Mouse (Mus musculus) neural tube, embryonic 10.5 days (tissue): ENCODE measurements around the gene Kcna3.
A peak's percentile ranks its signal among the peaks of the same experiment; 100 is the strongest.

ENCODE experiments used
- DNase-seq: peaks from one replicate; pipeline ENCODE4 v3.0.0-alpha.2; 2017; ENCODE audit warnings: low spot score; ENCODE audit errors: extremely low spot score

Gene Kcna3

DNA sequence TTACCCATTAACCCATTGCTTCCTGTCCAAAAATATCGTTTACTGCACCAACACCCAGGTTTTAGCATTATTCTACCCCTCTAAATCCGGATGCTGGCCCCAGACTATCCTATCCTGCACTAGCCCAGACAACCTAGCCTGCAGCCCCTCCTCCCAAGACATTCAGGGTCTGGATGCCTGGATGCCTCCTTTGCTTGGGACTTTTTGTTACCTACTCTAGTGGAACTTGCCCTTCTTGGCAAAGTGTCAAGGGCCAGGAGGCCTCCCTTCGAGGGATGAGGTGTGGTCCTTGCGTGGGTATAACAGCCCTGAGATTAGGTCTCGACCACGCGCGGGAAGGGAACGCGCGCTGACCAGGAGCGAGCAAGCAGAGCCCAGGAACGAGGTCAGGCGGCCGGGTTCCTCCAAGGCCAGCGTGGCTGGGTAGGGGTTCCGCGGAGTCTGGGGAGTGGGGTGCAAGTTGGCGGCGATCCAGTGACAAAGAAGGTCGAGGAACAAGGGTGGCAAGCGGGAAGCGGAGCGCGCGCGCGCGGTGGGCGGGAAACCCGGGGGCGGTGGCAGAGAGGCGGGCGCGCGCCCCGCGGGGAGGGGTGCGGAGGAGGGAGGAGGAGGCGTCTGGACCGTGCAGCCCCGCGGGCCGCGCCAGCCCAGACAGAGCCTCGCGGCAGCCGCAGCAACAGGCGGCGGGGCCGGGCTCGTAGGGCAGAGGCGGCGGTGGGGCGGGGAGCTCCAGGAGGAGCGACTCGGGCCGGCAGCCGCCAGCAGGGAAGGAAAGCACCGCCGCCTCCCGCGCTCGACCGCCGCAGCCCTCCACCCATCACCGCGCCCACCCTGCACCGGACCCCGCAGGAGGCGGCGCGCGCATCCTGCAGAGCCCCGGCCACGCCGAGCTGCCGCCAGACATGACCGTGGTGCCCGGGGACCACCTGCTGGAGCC, at the start of gene Kcna3:
Gene Kcna3, plus strand, starts transcription at position 649 of the 937 bp plus-strand sequence.
- DNase-seq: peak; percentile 86

DNA sequence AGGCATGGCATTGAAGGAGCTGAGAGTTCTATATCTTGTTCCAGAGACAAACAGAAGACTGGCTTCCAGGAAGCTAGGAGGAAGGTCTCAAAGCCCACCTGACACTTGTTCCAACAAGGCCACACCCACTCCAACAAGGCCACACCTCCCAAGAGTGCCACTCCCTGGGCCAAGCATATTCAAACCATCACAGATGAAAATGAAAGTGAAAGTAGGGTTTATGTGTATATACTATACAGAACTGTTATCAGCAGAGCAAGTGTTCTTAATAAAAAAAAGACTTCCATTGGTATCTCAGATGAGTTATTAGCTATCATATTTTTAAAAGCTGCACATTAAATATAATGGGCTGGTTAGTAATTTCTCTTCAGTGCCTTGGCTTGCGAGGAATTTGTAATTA, 44.6 kb upstream of the Kcna3 start:
- DNase-seq: no peak

DNA sequence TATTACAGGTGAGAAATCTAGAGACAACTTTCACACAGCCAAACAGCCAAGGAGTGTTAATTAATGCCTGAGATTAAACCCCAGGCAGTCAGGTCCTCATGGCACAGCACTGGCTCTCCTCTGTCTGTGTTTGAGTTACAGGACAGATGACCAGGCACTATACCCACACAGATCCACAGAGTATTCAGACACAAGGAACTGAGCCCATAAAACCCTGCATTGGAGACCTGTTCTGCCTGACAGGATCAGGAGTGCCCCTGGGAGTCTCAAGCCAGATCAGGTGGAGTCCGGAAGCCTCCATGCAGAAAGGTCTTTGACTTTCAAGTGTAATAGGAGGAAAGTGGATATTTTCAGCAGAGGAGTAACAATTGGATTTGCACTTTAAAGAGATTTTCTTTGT, 40.6 kb upstream of the Kcna3 start:
- no peak for DNase-seq

DNA sequence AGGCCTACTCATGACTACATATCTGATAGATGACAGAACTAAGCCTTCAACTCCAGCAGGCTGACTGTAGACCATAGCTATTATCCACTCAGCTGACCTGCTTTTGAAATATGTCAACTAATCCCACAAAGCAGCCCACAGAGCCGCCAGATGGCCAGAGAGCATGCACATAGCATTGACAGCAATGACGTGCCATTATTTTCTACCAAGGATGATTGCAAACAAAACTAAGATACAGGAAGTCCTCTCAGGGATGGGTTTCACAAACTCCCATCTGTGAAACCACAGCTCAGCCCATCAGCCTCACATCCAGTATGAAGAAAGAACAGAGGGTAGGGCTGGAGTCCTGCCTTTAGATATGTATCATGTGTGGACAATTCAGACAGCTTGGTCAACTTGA, 39.8 kb upstream of the Kcna3 start:
- DNase-seq: no peak

DNA sequence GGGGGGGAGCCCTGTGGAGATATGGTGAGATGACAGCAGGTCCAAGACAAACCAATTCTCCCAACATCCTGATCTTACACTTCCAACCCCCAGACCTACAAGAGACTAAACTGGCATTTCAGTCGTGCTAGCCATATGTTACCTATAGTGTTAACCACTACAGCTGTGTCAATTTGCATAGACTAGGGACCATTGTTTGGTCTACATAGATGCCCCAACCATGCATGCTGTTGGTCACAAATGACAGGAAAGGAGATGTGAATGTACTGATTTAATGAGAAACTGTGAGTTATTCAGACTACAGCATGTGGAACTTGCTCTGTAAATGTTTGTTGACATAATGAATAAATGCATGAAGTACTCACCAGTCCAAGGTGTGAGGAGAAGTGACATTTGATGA, 37.6 kb upstream of the Kcna3 start:
- DNase-seq: no peak

DNA sequence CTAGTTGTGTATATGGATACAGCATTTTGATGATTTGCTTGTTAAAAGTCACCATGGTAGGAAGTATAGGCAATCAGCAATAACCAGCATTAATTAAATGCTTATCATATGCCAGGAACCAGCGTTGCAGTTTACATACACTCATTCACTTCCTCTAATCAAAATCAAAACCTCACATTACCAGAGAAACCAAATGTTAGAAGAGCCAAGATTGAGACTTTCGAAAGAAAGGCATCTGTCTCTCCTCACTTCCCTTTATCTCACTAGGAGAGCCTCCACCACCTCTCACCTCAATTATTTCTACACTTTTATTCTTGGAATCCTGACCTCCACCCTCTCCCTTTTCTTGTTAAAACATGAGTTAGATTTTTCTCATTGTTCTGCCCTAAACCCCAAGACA, 35.8 kb upstream of the Kcna3 start:
- DNase-seq: no peak

DNA sequence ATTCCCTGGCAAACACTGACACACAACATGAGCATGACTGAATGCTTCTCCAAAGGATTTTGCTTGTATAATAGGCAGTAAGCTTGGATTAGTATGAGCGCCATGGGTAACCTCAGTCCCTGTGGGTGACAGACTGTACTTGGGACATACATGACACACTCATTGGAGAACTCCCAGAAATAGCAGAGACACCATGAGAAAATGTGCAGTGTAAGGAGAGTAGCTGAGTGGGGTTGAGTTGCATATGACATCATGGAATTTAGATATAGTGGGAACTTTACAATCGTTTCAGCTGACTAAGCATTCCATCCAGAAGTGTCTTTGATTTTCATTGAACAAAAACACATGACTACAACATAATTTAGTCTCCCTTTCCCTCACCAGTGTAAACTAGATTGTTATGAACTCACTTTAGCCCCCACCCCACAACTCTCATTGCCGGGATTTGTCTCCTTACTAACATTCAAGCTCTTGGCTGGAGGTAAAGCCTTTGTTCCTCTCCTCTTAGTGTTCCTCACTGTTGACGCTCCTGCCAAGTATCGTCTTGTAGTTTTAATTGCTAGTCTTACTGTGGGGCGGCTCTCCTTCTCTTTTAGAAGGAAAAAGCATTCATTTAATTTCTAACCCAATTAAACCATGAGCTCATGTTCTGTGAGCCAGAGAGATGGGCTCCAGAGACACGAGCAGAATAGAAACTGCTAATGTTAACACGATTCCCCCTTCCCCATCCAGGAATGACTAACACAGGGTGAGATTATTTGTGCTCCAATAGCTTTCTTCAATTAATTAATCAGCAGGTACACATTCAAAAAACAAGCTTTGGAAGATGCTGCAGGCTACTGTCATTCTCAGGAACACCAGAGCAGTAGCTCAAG, 33.5 kb upstream of the Kcna3 start:
- DNase-seq: no peak

DNA sequence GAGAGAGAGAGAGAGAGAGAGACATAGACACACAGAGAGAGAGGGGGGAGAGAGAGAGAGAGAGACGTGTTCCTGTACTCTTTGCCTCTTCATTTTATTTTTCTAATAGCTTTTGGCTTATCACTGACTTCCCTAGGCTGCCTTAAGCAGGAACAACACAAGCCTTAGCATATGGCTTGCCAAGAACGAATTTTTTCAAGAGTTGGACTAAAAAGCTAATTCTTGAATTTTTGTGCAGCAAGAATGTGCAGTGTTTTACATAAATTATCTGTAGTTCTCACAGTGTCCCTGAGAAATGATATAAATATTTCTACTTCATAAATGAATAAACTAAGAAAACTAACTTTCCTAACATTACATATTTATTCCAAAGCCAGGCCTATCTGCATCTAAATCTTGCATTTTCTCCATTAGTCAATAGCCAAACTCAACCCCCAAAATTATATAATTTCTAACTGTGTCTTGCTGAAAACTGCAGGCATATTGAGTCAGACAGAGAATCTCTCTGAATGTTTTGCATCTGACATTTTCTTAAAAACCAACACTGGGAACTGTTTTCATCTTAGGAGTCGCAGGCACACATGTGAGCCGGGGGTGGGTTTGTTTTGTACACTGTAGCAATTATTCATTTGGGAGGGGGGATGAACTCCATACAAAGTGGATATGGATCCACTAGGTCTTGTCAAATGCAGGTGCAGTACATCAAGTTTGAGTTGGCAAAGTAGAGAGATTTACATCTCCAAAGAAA, 26.5 kb upstream of the Kcna3 start:
- no peak for DNase-seq

DNA sequence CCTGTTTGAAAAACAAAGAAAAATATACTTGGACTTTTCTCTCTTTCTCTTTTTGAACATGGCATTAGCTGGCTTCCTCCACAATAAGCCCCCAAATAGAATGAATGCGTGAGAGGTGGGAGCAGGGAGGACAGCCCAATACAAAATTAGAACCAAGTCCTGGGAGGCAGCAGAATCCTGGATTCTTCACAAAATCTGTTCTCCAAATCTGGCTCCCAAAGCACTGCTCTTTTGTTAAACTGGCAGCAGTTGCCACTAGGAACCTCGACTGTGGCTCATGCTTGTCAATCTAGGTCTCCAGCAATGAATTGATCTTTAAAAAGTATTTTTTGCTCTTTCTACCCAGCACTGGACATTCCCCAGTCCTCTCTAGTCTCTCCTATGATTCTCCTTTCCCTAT, 17.7 kb upstream of the Kcna3 start:
- no peak for DNase-seq

DNA sequence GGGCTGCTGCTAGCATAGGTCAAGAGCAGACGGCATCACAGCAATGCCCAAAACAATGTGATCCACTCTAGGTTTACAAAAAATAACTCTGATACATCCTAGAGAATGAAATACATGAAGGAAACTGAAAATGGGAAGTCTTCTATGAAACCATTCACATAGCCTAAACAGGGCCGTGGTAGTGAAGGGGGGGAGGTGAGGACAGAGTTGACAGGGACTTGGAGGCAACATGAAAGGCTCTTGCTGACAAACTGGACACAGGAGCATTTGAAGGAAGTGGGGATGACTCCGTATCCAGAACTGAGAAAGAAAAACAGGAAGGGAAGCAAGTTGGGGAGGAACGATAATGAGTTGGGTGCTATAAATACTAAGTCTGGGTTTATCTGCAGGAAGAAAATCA, 4.4 kb upstream of the Kcna3 start:
- DNase-seq: no peak

DNA sequence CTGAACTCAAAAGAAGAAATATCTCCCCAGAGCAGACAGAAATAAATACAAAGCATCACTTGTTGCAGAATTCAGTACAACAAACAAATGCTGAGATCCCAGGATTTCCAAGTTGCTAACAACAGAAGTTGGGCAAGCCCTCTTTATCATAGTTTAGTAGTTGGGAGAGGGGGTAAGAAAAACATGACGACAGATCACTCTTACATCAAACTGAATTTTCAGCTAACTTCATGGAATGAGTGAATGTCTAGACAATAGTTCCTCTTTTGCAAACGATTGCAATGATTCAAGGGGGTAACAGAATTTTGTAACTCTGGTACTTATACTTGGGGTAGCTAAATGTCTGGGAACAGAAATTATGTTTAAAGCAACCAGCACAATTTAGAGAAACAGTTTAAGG, 1.2 kb upstream of the Kcna3 start:
- no peak for DNase-seq

DNA sequence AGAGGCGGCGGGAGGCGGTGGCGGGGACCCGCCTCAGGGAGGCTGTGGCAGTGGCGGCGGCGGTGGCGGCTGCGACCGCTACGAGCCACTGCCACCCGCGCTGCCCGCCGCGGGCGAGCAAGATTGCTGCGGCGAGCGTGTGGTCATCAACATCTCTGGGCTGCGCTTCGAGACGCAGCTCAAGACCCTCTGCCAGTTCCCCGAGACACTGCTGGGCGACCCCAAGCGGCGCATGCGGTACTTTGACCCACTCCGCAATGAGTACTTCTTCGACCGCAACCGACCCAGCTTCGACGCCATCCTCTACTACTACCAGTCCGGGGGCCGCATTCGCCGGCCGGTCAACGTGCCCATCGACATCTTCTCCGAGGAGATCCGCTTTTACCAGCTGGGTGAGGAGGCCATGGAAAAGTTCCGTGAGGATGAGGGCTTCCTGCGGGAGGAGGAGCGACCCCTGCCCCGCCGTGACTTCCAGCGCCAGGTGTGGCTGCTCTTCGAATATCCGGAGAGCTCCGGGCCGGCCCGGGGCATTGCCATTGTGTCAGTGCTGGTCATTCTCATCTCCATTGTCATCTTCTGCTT, 580 bp downstream of the Kcna3 start:
- peak; percentile 73 for DNase-seq

DNA sequence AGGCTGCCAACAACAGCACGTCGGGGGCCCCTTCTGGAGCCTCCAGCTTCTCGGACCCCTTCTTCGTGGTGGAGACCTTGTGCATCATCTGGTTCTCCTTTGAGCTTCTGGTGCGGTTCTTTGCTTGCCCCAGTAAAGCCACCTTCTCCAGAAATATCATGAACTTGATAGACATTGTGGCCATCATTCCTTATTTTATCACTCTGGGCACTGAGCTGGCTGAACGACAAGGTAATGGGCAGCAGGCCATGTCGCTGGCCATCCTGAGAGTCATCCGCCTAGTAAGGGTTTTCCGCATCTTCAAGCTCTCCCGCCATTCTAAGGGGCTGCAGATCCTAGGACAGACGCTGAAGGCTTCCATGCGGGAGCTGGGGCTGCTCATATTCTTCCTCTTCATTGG, 1.1 kb downstream of the Kcna3 start:
- DNase-seq: no peak

DNA sequence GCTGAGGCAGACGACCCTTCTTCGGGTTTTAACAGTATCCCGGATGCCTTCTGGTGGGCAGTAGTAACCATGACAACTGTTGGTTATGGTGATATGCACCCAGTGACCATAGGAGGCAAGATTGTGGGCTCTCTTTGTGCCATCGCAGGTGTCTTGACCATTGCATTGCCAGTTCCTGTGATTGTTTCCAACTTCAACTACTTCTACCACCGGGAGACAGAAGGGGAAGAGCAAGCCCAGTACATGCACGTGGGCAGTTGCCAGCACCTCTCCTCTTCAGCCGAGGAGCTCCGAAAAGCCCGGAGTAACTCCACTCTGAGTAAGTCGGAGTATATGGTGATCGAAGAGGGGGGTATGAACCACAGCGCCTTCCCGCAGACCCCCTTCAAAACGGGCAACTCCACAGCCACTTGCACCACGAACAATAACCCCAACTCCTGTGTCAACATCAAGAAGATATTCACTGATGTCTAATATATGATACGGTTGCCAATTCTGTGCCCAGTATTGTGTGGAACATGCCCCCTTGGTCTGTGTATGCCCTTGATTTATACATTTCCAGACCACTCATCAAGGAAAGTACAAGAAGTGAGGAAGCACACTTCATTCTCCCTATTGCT, 1.7 kb downstream of the Kcna3 start:
- peak; percentile 17 for DNase-seq

DNA sequence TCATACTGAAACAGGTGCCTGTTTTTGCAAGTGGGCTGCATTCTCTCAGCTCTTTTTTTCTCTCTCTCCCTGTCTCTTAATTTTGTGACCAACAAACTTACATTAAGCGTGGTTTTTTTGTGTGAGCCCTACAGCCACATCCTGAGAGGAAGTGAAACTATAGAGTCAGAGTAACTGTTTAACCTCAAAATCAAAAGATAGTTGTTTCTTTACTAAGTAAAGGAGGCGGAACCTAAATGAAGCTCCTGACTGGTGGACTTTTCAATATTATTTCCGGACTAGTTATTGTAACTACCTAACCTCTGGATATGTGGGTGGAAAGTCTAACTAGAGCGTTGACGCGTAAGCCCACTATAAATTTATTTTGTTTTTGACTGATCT, 2.2 kb downstream of the Kcna3 start:
- DNase-seq: no peak

DNA sequence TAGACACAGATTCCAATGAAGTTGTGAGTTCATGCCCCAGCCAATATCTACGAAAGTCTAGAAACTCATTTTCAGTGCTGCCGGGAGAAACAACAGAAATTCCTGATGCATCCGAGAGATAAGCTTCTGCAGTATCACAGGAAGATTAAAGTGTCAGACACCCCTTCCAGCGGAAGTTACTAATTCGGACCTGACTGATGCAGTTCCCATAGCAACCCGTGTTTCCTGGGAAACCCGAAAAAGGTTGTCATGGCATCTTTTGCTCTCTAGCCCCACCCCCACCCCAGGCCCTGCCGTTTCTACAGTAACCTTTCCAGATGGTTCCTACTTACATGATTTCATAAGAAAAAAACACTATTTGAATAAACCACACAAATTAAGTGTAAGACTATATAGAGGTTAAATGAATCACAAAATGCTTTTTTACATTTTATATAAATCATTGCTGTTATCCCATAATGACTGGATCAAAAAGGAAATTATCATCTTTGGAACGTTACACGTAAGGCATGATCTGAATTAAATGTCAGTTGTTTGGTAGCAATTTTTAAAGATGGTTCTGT, 2.8 kb downstream of the Kcna3 start:
- DNase-seq: peak; percentile 33

DNA sequence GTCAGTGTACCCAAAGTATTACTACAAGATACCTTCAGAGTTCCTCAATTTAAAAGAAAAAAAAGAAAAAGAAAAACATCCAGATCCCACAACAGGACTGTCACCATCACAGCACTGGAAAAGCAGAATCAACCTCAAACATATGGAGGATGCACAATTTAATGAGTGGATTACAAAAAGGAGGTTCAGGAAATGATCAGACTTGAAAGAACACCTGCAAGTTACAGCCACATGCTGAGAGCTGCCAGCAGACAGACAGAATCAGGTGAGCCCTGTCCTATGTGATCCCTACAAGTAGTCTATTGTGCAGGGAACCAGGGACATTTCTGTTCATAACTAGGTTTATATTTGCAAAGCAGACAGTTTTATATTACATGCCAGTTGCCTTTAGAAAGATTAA, 3.3 kb downstream of the Kcna3 start:
- no peak for DNase-seq

DNA sequence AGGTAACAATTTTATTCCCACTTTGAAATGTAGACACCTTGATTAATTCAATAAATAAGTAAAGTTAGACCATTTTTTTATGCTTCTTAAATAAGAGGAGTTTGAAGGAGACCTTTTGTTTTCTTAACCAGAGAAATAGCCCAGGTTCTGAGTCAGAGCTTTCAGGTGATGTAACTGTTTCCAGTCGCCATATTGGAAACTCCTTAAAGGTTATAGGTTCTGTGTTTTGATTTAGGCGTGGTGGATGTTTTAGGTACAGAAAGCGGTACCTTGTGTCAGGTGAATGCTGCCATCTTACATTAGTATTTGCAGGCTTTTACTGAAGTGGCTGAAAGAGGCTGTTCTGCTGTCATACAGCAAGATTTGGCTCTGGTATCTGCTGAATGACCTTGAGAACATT, 4.4 kb downstream of the Kcna3 start:
- DNase-seq: no peak

DNA sequence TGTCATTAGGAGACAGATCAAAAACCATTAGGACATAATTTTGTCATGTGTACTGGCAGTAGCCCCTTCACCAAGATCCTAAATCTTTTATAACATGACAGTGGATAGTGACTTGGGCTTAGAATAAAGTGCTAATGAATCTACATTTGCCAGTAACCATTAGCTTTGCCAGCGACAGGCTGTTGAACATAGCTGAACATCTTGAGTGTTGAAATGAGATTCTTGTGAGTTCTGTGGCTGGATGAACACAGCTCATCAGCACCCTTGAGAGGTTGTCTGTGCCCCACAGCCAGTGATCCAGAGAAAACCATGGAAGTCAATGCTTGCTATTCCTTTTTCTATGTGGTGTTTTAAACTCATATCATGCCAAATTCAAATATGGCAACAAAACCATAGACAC, 5.7 kb downstream of the Kcna3 start:
- no peak for DNase-seq

DNA sequence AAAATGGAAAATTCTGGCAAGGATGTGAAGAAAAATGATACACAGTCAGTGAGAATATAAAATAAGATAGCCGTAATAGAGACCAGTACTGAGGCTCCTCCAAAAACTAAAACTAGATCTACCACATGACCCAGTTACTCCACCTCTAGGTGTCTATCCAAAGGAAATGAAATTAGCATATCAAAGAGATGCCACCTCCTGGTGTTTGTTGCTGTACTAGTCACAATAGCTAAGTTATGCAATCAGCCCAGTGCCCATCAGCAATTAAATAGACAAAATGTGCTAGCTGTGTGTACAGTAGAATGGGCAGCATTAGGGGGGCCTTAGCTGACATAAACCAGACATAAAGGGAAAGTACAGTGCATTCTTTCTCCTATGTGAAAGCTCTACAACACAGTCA, 25.5 kb downstream of the Kcna3 start:
- no peak for DNase-seq

DNA sequence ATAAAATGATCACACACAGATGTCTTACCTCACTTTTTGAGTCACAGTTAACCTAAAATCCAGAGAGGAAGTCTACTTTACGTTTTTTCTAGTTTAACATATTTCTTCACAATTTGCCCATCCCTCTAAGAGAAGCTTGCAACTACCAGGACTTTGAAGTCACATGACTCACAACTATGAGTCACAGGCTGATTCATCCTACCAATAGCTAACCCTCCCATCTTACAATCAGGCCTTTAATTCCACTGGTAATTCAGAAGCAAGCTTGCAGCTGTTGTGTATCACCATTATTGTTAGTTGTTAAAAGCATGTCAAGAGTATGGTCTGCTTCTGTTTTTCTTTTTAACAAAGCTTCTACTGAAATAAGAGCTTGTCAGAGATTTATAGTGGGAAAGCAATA, 26.8 kb downstream of the Kcna3 start:
- DNase-seq: no peak
